Mouse (Mus musculus) kidney, embryonic 16.5 days (tissue): Measurements from ENCODE around the gene 1810010H24Rik. TPM values are rescaled to one million over a fixed set of nuclear protein-coding genes. Genes with fewer than 3 reads are reported as not detected.

Experiments
- ATAC-seq: fragments of 200-750 bp; cut with Nextera tagmentation; 2 replicates; pipeline ENCODE4 v1.8.0; 2017; ENCODE audit warnings: moderate TSS enrichment; ENCODE audit not compliant: low FRiP score, low TSS enrichment
- H3K27ac ChIP-seq: fragments of 300-500 bp; sonication (generic); 2 replicates; pipeline ENCODE4 v1.5.1; 2014; ENCODE audit warnings: low read length
- H3K27me3 ChIP-seq: fragments of 300-500 bp; sonication (generic); 2 replicates; pipeline ENCODE4 v1.6.1; 2014; ENCODE audit warnings: low read length, control low read depth, mixed read lengths; ENCODE audit not compliant: insufficient read depth
- H3K36me3 ChIP-seq: fragments of 300-500 bp; sonication (generic); 2 replicates; pipeline ENCODE4 v1.6.1; 2014; ENCODE audit warnings: low read length, control low read depth, mixed read lengths; ENCODE audit not compliant: insufficient read depth
- H3K4me1 ChIP-seq: fragments of 300-500 bp; sonication (generic); 2 replicates; pipeline ENCODE4 v1.6.1; 2014; ENCODE audit warnings: low read length, control low read depth, mixed read lengths; ENCODE audit not compliant: insufficient read depth
- H3K4me2 ChIP-seq: fragments of 300-500 bp; sonication (generic); replicated peaks from 2 replicates; pipeline ENCODE4 v1.6.1; 2014; ENCODE audit warnings: low read depth, low read length
- H3K4me3 ChIP-seq: fragments of 300-500 bp; sonication (generic); 2 replicates; pipeline ENCODE4 v1.5.1; 2014; ENCODE audit warnings: mild to moderate bottlenecking, low read length
- H3K9ac ChIP-seq: fragments of 300-500 bp; sonication (generic); replicated peaks from 2 replicates; pipeline ENCODE4 v1.6.1; 2014; ENCODE audit warnings: low read length
- H3K9me3 ChIP-seq: fragments of 300-500 bp; sonication (generic); 2 replicates; pipeline ENCODE4 v1.6.1; 2016; ENCODE audit warnings: low read length, control low read depth
- WGBS: fragments of 180-500 bp; shearing (Covaris S2); extraction: QIAGEN DNeasy Blood & Tissue Kit; methylation state at CpG from one replicate; pipeline ENCODE4 v1.1.7; 2014; 5-methylcytosine and 5-hydroxymethylcytosine counted together
- polyA plus RNA-seq: library from polyadenylated mRNA; unstranded; fragments of >200 nt; fragmentation: Nextera tagmentation; extraction: Ambion mirVana; gene quantifications from 2 replicates; pipeline ENCODE4 v1.2.1, GENCODE M21; 2015

The 1810010H24Rik gene
- polyA plus RNA-seq, 1 experiment from 2014 or later, result 1.8 TPM

DNA sequence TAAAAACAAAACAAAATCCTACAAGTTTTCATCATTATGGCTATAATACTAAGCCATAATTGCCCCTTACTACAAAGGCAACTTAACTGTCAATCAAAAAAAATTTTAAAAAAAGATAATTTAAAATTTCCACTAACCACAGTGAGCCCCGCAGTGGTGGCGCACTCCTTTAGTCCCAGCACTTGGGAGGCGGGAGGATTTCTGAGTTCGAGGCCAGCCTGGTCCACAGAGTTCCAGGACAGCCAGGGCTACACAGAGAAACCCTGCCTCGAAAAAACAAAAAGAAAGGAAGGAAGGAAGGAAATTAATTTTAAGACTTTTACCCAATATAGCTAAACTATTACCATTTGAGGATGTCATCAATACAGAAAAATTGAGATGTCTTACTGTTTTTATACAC, 27.5 kb upstream of the 1810010H24Rik start:
- Histone ChIP-seq H3K27ac (no peak overlapping the region), H3K9me3 (no peaks in the 10 kb centered on the region), H3K4me1 (peaks cover 14% of the 10 kb centered on the region), H3K9ac (peak overlapping the region; percentile 93), H3K4me2 (peak overlapping the region; percentile 71), H3K4me3 (peak overlapping the region; percentile 99), H3K36me3 (peaks cover 29% of the 10 kb centered on the region), H3K27me3 (no peaks in the 10 kb centered on the region)
- no peak for ATAC-seq
- 15% methylated on average over 5 of the region's 5 CpGs for WGBS

DNA sequence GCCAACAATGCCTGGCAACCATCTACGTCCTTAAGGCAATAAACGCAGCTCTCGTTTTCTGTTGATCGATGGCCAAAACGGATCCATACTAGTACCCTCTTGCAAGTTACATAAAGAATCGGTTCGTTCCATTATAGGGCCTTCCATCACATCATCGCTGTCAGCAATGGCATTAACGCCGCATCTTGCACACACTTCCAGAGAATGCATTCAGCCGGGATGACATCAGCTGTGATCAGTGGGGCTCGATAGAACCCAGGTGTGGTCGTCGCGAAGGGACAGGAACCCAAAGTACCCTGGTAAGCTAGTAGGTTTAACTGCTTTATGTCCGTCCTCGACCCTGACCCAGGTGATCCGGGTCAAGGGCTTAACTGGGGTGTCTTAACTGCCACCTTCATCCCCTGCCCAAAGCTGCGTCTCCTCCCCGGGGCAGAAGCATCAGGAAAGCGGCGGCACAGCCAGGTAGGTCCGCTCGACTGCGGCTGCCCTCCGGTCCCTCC, 26.8 kb upstream of the 1810010H24Rik start:
- H3K4me1 ChIP-seq, result peaks cover 14% of the 10 kb centered on the region
- H3K9ac ChIP-seq, result peak overlapping the region; percentile 93
- under 1% methylated on average over 26 of the region's 26 CpGs for WGBS
- ATAC-seq, result peak; percentile 46
- no peaks in the 10 kb centered on the region for H3K9me3 ChIP-seq
- peak overlapping the region; percentile 92 for H3K27ac ChIP-seq
- H3K27me3 ChIP-seq, result no peaks in the 10 kb centered on the region
- H3K4me2 ChIP-seq, result peak overlapping the region; percentile 71
- H3K4me3 ChIP-seq, result peak overlapping the region; percentile 99
- H3K36me3 ChIP-seq, result peaks cover 25% of the 10 kb centered on the region

DNA sequence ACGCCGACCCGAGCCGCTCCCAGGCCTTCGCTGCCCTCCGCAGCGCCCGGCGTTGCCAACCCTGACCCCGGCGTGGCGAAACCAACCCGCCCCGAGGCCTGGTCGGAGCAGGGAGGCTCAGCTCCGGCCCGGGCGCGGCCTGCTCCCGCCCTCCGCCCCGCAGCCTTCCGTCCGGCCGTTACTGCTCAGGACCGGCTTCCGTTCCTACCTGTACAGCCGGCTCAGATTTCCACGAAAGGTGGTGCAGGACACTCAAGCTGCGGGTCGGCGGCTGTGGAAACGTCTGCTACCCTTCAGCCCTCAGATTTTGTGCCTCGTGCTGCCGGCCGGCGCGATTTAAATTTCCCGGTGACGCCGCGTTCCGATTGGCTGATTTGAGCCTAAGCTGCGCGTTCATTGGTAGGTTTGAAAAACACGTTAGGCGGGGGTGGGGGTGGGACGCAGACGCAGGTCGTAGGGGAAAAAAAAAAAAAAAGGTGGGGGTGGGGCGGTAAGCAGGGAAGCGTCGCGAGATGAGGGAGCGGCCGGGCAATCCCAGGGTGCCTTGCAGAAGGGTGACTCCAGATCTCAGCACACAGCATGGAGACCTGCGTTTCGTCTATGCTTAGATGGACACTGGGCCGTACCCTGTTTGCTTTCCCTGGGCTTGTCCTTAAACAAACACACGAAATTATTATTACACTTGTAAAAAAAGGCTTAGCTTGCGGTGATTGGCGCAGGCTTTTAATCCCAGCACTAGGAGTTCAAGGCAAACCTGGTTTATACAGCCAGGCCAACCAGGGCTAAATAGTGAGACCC, 26.1 kb upstream of the 1810010H24Rik start, which contains the start of gene Kpna2:
Gene Kpna2 (minus strand): TSS at position 391 of the 798 bp plus-strand sequence.
- ATAC-seq, result peak; percentile 97
- peak within 1 kb of the TSS; percentile 71 for H3K4me2 ChIP-seq
- peaks cover 9% of the 10 kb centered on the region for H3K4me1 ChIP-seq
- peak within 1 kb of the TSS; percentile 92 for H3K27ac ChIP-seq
- H3K9me3 ChIP-seq, result no peaks in the 10 kb centered on the region
- under 1% methylated on average over 61 of the region's 62 CpGs for WGBS
- peaks cover 19% of the 10 kb centered on the region for H3K36me3 ChIP-seq
- peak within 1 kb of the TSS; percentile 93 for H3K9ac ChIP-seq
- peak within 1 kb of the TSS; percentile 99 for H3K4me3 ChIP-seq
- no peaks in the 10 kb centered on the region for H3K27me3 ChIP-seq

DNA sequence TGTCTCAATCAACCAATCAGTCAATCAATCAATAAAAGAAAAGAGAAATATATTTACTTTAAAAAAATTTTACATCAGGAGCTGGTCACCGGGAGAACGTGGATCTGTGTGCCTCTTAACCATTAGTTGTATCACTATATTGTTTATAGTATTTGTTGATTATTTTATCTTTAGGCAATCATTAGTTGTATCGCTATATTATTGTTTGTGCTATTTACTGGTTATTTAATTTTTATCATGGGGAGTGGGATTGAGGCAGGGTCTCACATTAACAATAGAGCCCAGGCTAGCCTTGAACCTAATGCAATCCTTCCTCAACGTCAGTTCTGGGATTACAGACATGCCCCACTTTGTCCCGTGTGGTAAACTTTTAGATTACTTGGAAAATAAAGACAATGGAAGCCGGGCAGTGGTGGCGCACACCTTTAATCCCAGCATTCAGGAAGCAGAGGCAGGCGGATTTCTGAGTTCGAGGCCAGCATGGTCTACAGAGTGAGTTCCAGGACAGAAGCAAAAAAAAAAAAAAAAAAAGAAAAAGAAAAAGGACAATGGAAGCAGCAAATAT, 25.4 kb upstream of the 1810010H24Rik start:
- 87% methylated on average over 9 of the region's 9 CpGs for WGBS
- Histone ChIP-seq H3K36me3 (peaks cover 14% of the 10 kb centered on the region), H3K4me1 (peaks cover 6% of the 10 kb centered on the region; the same call in 1 of the 2 replicates), H3K4me3 (peak overlapping the region; percentile 99), H3K27me3 (no peaks in the 10 kb centered on the region), H3K9me3 (no peaks in the 10 kb centered on the region), H3K9ac (peak overlapping the region; percentile 72), H3K4me2 (peak overlapping the region; percentile 60), H3K27ac (peak overlapping the region; percentile 82)
- no peak for ATAC-seq

DNA sequence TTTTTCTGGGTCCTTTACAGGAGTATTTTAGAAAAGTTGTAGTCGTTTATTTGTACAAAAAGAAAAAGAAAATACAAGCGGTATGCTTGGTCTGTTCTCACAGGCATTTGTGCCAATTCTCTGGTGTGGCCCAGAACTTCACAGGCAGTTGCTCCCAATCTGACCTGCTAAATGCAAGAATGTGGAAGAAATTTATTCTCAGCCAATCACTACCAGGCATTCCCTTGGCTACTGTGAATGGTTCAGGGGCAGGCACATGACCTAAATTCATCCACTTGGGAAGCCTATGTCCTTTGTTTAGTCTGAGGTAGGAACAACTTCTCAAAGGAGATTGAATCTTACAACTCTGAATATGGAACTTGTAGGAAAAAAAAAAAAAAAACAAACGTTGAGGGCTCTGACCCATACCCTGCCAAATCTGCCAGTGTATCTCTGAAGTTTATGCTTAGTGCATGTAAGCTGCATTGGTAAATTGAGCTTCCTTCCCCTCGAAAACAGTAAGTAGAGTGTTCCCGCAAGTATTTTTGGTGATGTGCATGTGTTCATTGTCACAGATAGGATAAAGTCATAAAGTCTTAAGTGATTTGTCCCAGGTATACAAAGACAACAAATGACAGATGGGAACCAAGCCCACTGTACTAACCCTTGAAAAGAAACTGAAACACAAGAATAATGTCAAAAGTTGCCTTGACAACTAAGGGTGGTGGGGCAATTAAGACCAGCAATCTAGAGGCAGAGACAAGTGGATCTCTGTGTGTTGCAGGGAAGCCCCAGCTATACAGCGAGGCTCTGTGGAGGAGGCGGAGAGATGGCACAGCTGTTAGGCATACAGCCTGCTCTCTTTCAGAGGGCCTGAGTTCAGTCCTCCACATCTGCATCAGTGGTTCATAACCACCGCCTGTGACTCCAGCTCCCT, 23.5 kb upstream of the 1810010H24Rik start:
- WGBS, result 46% methylated on average over 7 of the region's 8 CpGs
- ATAC-seq, result no peak
- Histone ChIP-seq H3K27ac (peak overlapping the region; percentile 40), H3K27me3 (no peaks in the 10 kb centered on the region), H3K36me3 (no peaks in the 10 kb centered on the region; the same call in 1 of the 2 replicates), H3K4me2 (no peak overlapping the region), H3K4me1 (peaks cover 5% of the 10 kb centered on the region; the same call in 1 of the 2 replicates), H3K4me3 (no peak overlapping the region), H3K9ac (no peak overlapping the region), H3K9me3 (no peaks in the 10 kb centered on the region)

DNA sequence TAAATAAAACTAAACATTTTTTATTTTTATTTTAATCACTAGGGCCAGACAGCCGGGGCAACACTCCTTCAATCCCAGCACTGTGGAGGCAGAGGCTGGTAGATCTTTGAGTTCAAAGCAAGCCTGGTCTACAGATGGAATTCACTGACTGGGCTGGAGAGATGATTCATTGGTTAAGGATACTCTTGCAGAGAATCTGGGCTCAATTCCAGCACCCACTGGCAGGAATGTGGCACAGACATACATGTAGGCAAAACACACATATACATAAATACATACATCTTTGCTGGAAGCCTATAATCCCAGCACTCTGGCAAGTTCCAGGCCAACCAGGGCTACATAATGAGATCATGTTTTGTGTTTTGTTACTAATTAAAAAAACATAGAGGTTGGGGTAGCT, 19.9 kb upstream of the 1810010H24Rik start:
- 90% methylated on average over 1 of the region's 1 CpGs for WGBS

DNA sequence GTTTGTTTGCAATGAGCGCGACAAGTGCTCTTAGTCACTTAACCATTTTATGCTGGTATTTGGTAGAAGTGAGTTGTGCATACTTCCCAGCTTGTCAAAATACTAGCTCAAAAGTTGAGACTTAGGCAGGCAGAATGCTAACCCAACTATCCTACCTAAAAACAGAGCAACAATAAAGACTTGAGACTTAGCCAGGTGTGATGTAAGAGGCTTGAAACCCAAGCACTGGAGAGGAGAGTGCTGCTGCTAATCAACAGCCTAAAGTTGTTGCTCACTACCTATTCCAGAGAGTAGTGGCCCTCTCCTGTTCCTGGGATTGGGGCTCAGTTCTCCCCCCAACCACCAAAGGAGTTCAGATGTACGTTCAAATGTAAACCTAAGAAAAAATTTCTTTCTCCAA, 15.0 kb upstream of the 1810010H24Rik start:
- H3K9me3 ChIP-seq, result no peaks in the 10 kb centered on the region
- H3K4me3 ChIP-seq, result no peak overlapping the region
- no peak overlapping the region for H3K9ac ChIP-seq
- 95% methylated on average over 3 of the region's 3 CpGs for WGBS
- H3K4me2 ChIP-seq, result no peak overlapping the region
- no peak for ATAC-seq
- no peak overlapping the region for H3K27ac ChIP-seq
- H3K4me1 ChIP-seq, result peaks cover 7% of the 10 kb centered on the region
- H3K36me3 ChIP-seq, result no peaks in the 10 kb centered on the region
- no peaks in the 10 kb centered on the region for H3K27me3 ChIP-seq

More for the DNA sequence above, 19.9 kb upstream of the 1810010H24Rik start:
- Histone ChIP-seq H3K4me3 (no peak overlapping the region), H3K36me3 (no peaks in the 10 kb centered on the region), H3K4me1 (no peaks in the 10 kb centered on the region), H3K27me3 (no peaks in the 10 kb centered on the region), H3K9me3 (no peaks in the 10 kb centered on the region), H3K4me2 (no peak overlapping the region), H3K27ac (no peak overlapping the region), H3K9ac (no peak overlapping the region)
- no peak for ATAC-seq

DNA sequence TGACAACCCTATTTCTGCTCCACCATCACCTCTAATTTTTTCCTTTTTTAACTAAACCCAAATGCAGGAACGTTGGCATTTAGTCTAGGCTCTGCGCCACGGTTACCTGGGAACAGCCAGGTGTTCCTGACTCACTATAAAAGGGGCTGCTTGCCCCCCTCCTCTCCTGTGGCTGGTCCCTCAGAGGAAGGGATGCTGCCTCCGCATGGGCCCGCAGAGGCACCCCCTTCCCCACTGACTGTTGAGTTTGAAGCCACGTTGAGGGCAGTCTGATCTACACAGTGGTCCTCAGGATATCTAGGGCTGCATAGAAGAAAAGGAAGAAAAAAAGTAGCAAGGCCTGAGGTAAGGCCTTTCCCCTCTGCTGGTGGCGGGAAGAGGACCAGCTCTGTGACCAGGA, 14.3 kb upstream of the 1810010H24Rik start:
- WGBS, result 78% methylated on average over 7 of the region's 7 CpGs
- H3K4me2 ChIP-seq, result peak overlapping the region; percentile 67; the same call in 1 of the 2 replicates

DNA sequence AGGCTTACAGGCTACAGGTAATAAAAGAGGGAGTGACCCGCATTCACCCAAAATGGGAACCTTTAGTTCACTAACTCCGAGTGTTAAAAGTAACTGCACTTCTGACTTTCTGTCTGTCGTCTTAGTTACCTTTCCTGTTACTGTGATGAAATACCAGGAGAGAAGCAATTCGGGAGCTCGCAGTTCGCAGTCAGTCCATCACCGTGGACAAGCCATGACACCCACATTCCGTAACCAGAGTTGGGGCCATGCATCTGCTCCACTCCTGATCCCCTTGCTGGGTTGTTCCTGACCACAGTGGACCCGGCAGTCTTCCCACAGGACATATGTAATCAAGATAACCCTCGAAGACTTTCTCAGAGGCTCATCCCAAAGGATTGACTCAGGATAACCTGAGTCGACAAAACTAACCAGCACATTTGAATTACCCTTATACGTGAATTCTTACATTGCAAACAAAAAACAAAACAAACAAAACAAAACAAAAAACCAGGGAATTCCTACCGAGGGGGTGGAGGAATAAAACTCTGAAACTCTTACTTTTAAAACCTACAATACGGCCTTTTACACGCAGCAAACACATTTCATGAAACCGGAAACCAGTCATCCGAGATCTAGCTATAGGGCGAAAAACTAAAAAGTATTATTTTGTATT, 13.7 kb upstream of the 1810010H24Rik start:
- H3K27ac ChIP-seq, result peak overlapping the region; percentile 99
- no peaks in the 10 kb centered on the region for H3K27me3 ChIP-seq
- H3K9ac ChIP-seq, result peak overlapping the region; percentile 81
- H3K4me3 ChIP-seq, result peak overlapping the region; percentile 67
- no peak for ATAC-seq
- peak overlapping the region; percentile 67 for H3K4me2 ChIP-seq
- H3K36me3 ChIP-seq, result no peaks in the 10 kb centered on the region
- no peaks in the 10 kb centered on the region for H3K9me3 ChIP-seq
- peaks cover 7% of the 10 kb centered on the region for H3K4me1 ChIP-seq
- WGBS, result 19% methylated on average over 18 of the region's 18 CpGs

More for the DNA sequence above, 14.3 kb upstream of the 1810010H24Rik start:
- H3K9me3 ChIP-seq, result no peaks in the 10 kb centered on the region
- no peak overlapping the region for H3K4me3 ChIP-seq
- no peak overlapping the region for H3K9ac ChIP-seq
- H3K36me3 ChIP-seq, result no peaks in the 10 kb centered on the region
- H3K4me1 ChIP-seq, result peaks cover 7% of the 10 kb centered on the region
- no peaks in the 10 kb centered on the region for H3K27me3 ChIP-seq
- H3K27ac ChIP-seq, result no peak overlapping the region
- no peak for ATAC-seq
